Mouse (Mus musculus): Measurements from ENCODE around the gene Abi1.
A peak's percentile ranks its signal among the peaks of the same experiment; 100 is the strongest.
"Not testable (repeated sequence)": the region's sequence is repeated elsewhere in the genome, so short reads cannot be mapped to it uniquely, and the experiment has no call there.

Abi1 gene

GRCm38 (mm10) chr2:22961681-22962080 lies 78.4 kb downstream of the Abi1 start:
- no peak for DNase-seq (ENCODE audit: low read depth)

GRCm38 (mm10) chr2:22957415-22957814 lies 82.6 kb downstream of the Abi1 start:
- DNase-seq (ENCODE audit: low read depth) = no peak

- DNase-seq (ENCODE audit: low read depth) = no peak
Observed at GRCm38 (mm10) chr2:22955914-22956313, 84.1 kb downstream of the Abi1 start.

GRCm38 (mm10) chr2:22954278-22954677 lies 85.8 kb downstream of the Abi1 start:
- no peak for DNase-seq (ENCODE audit: low read depth)

- DNase-seq (ENCODE audit: low read depth) = no peak
Observed at GRCm38 (mm10) chr2:22949956-22950355, 90.1 kb downstream of the Abi1 start.

GRCm38 (mm10) chr2:22933556-22933955 lies 106.5 kb downstream of the Abi1 start:
- peak; percentile 41 for DNase-seq (ENCODE audit: low read depth)

- no peak for DNase-seq (ENCODE audit: low read depth)
Observed at GRCm38 (mm10) chr2:22928259-22928658, 111.8 kb downstream of the Abi1 start.

GRCm38 (mm10) chr2:22925911-22926310 lies 114.1 kb downstream of the Abi1 start:
- DNase-seq (ENCODE audit: low read depth) = not testable (repeated sequence)

- no peak for DNase-seq (ENCODE audit: low read depth)
Observed at GRCm38 (mm10) chr2:22918651-22919050, 121.4 kb downstream of the Abi1 start.

- no peak for DNase-seq (ENCODE audit: low read depth)
Observed at GRCm38 (mm10) chr2:22914421-22914820, 125.6 kb downstream of the Abi1 start.

- DNase-seq (ENCODE audit: low read depth) = no peak
Observed at GRCm38 (mm10) chr2:22903947-22904346, 136.1 kb downstream of the Abi1 start.

- peak; percentile 93 for DNase-seq (ENCODE audit: low read depth)
Observed at GRCm38 (mm10) chr2:22895282-22896273, 144.5 kb downstream of the Abi1 start, which contains the start of gene Pdss1. Gene Pdss1, plus strand, starts transcription at chr2:22895522.

GRCm38 (mm10) chr2:22894932-22895281 lies 145.1 kb downstream of the Abi1 start:
- DNase-seq (ENCODE audit: low read depth) = no peak
